Mouse (Mus musculus) kidney, postnatal 0 days (tissue): ENCODE results near the gene Bcr. TPM values are rescaled to one million over a fixed set of nuclear protein-coding genes. Genes with fewer than 3 reads are reported as not detected.

Source experiments
- ATAC-seq: fragments of 200-750 bp; cut with Nextera tagmentation; replicated peaks from 2 replicates; pipeline ENCODE4 v1.8.0; 2017; ENCODE audit warnings: low read depth, moderate number of reproducible peaks, moderate TSS enrichment, moderate library complexity; ENCODE audit not compliant: low FRiP score
- DNase-seq: peaks from one replicate; pipeline ENCODE4 v3.0.0-alpha.2; 2016; ENCODE audit warnings: low spot score
- H3K27ac ChIP-seq: fragments of 300-500 bp; sonication (generic); 2 replicates; pipeline ENCODE4 v1.5.1; 2014; ENCODE audit warnings: mild to moderate bottlenecking
- H3K27me3 ChIP-seq: fragments of 300-500 bp; sonication (generic); 2 replicates; pipeline ENCODE4 v1.6.1; 2014; ENCODE audit warnings: low read length, mixed read lengths; ENCODE audit not compliant: insufficient read depth
- H3K36me3 ChIP-seq: fragments of 300-500 bp; sonication (generic); 2 replicates; pipeline ENCODE4 v1.6.1; 2014; ENCODE audit warnings: low read length, mixed read lengths; ENCODE audit not compliant: insufficient read depth
- H3K4me1 ChIP-seq: fragments of 300-500 bp; sonication (generic); replicated peaks from 2 replicates; pipeline ENCODE4 v1.6.1; 2014; ENCODE audit warnings: antibody characterized with exemption, low read length, mixed read lengths; ENCODE audit not compliant: insufficient read depth
- H3K4me2 ChIP-seq: fragments of 300-500 bp; sonication (generic); 2 replicates; pipeline ENCODE4 v1.6.1; 2014; ENCODE audit warnings: mild to moderate bottlenecking, low read length, moderate library complexity, mixed read lengths
- H3K4me3 ChIP-seq: fragments of 300-500 bp; sonication (generic); replicated peaks from 2 replicates; pipeline ENCODE4 v1.5.1; 2014; ENCODE audit warnings: low read depth, low read length
- H3K9ac ChIP-seq: fragments of 300-500 bp; sonication (generic); 2 replicates; pipeline ENCODE4 v1.6.1; 2014; ENCODE audit warnings: low read depth, low read length
- H3K9me3 ChIP-seq: fragments of 300-500 bp; sonication (generic); replicated peaks from 2 replicates; pipeline ENCODE4 v1.6.1; 2016; ENCODE audit warnings: low read length, inconsistent platforms, mixed read lengths
- CTCF ChIP-seq: IDR thresholded peaks from 2 replicates; pipeline ENCODE4 v1.5.1; 2016; ENCODE audit warnings: antibody characterized with exemption, low read depth, mild to moderate bottlenecking, moderate library complexity
- WGBS: fragments of 180-500 bp; shearing (Covaris S2); extraction: QIAGEN DNeasy Blood & Tissue Kit; methylation state at CpG from one replicate; pipeline ENCODE4 v1.1.7; 2014; 5-methylcytosine and 5-hydroxymethylcytosine counted together
- polyA plus RNA-seq: library from polyadenylated mRNA; unstranded; fragments of >200 nt; fragmentation: Nextera tagmentation; extraction: Ambion mirVana; gene quantifications from 2 replicates; pipeline ENCODE4 v1.2.1, GENCODE M21; 2015

Bcr gene
- polyA plus RNA-seq, 1 experiment from 2014 or later, result 5.9 TPM

DNA sequence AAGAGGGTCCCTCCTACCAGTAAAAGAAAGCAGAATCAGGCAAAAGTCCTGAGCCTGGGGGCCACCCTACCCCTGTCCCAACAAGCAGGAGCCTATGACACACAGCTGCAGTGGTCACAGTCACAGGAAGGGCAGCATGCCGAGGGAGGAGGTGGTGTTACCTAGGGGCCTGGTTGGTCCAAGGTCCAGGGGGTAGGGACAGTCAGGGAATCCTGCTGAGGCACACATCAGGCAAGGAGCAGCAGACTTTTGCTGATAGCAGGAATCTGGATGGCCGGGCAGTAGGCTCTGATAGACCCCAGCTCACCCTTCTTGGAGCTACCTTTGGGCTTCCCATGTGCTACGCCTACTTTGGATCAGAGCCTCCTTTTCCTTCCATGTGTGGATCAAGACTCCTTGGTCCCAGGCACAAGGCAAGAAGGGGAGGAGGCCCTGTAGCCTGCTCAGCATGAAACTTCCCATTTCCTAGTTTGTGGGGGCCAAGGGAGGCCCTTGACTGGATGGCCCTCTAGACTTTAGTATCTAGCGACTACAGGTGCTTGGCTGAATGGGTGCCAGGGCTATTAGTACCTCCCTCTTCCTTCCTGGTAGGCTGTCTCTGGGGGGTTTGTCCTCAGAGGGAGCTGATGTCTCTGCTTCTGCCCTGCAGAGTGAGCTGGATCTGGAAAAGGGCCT, 70.1 kb downstream of the Bcr start:
- H3K4me1 ChIP-seq, result no peaks in the 10 kb centered on the region
- no peak overlapping the region for H3K4me2 ChIP-seq
- no peak for DNase-seq
- TF ChIP-seq CTCF, result no peak
- H3K27me3 ChIP-seq, result no peaks in the 10 kb centered on the region
- H3K36me3 ChIP-seq, result peaks cover 13% of the 10 kb centered on the region; the same call in 1 of the 2 replicates
- ATAC-seq, result peak; percentile 55
- no peak overlapping the region for H3K9ac ChIP-seq
- H3K9me3 ChIP-seq, result no peaks in the 10 kb centered on the region
- H3K27ac ChIP-seq, result no peak overlapping the region
- H3K4me3 ChIP-seq, result no peak overlapping the region
- WGBS, result 83% methylated on average over 4 of the region's 4 CpGs

DNA sequence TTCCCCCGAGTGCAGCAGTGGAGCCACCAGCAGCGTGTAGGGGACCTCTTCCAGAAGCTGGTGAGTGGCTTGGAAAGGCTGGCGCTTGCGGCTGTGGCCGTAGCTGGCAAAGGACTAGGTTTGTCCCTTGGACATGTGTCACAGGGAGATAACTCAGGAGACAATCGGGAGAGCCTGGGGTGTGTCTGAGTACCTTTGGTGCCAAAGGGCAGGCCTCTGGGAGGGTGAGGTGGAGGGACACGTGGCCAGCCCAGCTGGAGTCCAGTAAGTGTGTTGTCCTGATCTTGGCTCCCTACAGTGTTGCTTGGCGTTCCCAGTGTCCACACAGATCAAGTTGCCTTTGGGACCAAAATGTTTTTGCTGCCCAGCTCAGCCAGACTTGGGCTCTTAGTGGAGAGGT, 71.2 kb downstream of the Bcr start:
- no peak for TF ChIP-seq CTCF

DNA sequence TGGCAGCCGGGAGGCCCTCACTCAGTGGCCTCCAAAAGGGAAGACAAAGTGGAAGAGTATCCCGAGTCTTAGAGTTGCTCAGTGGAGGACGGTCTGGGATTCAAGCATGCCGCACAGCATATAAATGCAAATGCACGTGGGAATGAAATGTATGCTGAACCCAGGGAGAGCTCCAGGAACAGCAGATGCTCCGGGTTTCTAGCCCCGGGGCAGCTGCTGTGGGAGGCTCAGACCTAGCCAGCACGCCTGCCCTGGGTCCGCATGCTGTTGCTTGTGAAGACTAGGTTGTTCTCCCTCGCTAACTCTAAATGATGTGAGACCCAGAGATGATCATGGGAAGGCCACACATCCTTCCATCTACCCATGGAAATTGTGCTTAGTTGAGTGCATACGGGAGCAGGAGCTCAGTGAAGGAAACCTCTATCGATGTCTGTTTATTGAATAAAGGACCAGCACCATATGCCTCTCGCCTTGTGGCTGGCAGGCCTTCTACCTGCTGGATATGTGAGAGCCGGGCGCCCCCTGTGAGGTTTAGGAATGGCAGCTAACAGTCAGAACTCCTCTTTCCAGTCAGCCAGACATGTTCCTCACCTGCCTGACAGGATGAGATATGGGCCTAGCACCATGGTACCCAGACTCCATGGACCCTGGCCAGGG, 74.6 kb downstream of the Bcr start:
- no peaks in the 10 kb centered on the region for H3K27me3 ChIP-seq
- H3K9me3 ChIP-seq, result no peaks in the 10 kb centered on the region
- H3K27ac ChIP-seq, result no peak overlapping the region
- no peak overlapping the region for H3K4me2 ChIP-seq
- no peaks in the 10 kb centered on the region for H3K4me1 ChIP-seq
- H3K36me3 ChIP-seq, result peaks cover 31% of the 10 kb centered on the region
- no peak for TF ChIP-seq CTCF
- 91% methylated on average over 15 of the region's 15 CpGs for WGBS
- ATAC-seq (no peak), DNase-seq (no peak)
- no peak overlapping the region for H3K9ac ChIP-seq
- H3K4me3 ChIP-seq, result no peak overlapping the region

More for the DNA sequence above, 71.2 kb downstream of the Bcr start:
- WGBS, result 69% methylated on average over 8 of the region's 8 CpGs
- Histone ChIP-seq H3K4me2 (no peak overlapping the region), H3K27me3 (no peaks in the 10 kb centered on the region), H3K9me3 (no peaks in the 10 kb centered on the region), H3K36me3 (peaks cover 18% of the 10 kb centered on the region), H3K4me1 (no peaks in the 10 kb centered on the region), H3K27ac (no peak overlapping the region), H3K9ac (no peak overlapping the region), H3K4me3 (no peak overlapping the region)
- ATAC-seq (no peak), DNase-seq (no peak)

DNA sequence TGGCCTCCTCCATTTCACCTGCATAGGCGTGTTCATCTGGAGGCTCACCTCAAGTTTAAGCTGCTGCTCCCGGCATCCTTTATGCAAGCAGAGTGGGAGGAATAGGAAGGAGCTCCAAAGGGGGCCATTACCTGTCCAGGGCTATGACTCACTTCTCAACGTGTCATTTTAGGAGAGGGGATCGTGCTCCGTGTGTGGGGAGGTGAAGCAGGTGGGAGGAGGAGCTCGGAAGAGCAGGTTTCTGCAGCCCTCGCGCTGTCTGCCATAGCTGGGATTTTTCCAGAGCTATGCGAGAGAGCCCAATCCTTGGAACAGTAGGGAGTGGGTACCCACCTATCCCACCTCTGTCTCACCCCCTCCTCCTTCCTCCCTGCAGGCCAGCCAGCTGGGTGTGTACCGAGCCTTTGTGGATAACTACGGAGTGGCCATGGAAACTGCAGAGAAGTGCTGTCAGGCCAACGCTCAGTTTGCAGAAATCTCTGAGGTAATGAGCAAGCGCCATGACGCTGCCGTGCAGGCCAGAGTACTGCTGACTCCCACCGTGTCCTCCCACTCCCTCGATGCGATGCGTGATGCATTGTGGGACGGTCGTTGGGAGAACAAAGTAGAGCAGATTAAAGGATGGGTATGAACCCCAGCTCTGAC, 75.2 kb downstream of the Bcr start:
- 91% methylated on average over 21 of the region's 21 CpGs for WGBS
- H3K36me3 ChIP-seq, result peaks cover 31% of the 10 kb centered on the region
- H3K4me2 ChIP-seq, result no peak overlapping the region
- DNase-seq, result no peak
- no peak overlapping the region for H3K27ac ChIP-seq
- H3K9ac ChIP-seq, result no peak overlapping the region
- ATAC-seq, result no peak
- TF ChIP-seq CTCF, result no peak
- no peak overlapping the region for H3K4me3 ChIP-seq
- no peaks in the 10 kb centered on the region for H3K9me3 ChIP-seq
- no peaks in the 10 kb centered on the region for H3K27me3 ChIP-seq
- no peaks in the 10 kb centered on the region for H3K4me1 ChIP-seq

DNA sequence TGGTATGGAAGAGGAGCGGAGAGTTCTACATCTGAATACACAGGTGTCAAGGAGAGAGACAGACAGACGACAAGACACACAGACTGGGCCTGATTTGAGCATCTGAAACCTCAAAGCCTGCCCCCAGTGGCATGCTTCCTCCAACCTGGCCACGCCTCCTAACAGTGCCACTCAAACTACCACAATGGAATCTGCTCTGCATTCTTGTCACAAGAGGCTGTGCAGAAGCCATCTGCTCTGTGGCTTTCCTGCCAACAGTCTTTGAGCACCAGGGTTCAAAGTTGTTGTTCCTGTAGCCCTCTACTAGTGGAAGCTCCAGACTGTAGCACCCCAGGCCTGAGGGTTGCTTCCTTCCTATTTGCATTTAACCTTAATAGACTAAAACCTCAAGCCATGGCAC, 76.8 kb downstream of the Bcr start:
- H3K4me1 ChIP-seq, result no peaks in the 10 kb centered on the region
- no peak for DNase-seq
- TF ChIP-seq CTCF, result 0 out of 2 replicates have a peak, but pooled peaks have one; percentile 24
- no peaks in the 10 kb centered on the region for H3K27me3 ChIP-seq
- H3K4me3 ChIP-seq, result no peak overlapping the region
- H3K4me2 ChIP-seq, result no peak overlapping the region
- H3K36me3 ChIP-seq, result peaks cover 24% of the 10 kb centered on the region
- no peak for ATAC-seq
- 87% methylated on average over 3 of the region's 3 CpGs for WGBS
- H3K27ac ChIP-seq, result no peak overlapping the region
- H3K9me3 ChIP-seq, result no peaks in the 10 kb centered on the region
- H3K9ac ChIP-seq, result no peak overlapping the region

DNA sequence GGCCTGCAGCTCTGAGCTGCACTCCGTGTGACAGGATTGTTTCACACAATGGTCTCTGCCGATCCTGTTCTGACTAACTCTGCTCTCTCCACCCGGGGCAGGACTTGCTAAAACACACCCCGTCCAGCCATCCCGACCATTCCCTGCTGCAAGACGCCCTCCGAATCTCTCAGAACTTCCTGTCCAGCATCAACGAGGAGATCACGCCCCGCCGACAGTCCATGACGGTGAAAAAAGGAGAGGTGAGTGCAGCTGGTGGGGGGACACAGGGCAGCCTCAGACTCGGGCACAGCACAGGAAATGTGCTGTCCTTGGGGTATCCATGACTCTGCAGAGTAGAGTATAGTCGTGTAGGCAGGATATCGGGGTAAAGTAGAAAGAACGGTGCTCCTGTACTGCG, 84.8 kb downstream of the Bcr start:
- no peaks in the 10 kb centered on the region for H3K4me1 ChIP-seq
- no peak overlapping the region for H3K9ac ChIP-seq
- H3K4me2 ChIP-seq, result no peak overlapping the region
- WGBS, result 63% methylated on average over 17 of the region's 17 CpGs
- no peak overlapping the region for H3K4me3 ChIP-seq
- ATAC-seq (no peak), DNase-seq (no peak)
- H3K27ac ChIP-seq, result no peak overlapping the region
- H3K36me3 ChIP-seq, result peaks cover 18% of the 10 kb centered on the region; the same call in 1 of the 2 replicates
- no peak for TF ChIP-seq CTCF
- H3K9me3 ChIP-seq, result no peaks in the 10 kb centered on the region
- no peaks in the 10 kb centered on the region for H3K27me3 ChIP-seq
